Mouse (Mus musculus): ENCODE data around the gene Gm20388. TPM values are rescaled to one million over a fixed set of nuclear protein-coding genes. Genes with fewer than 3 reads are reported as not detected.

The Gm20388 gene
- polyA plus RNA-seq, 1 experiment from 2014 or later: not detected

GRCm38 (mm10) chr8:122897200-122897599 lies 2986.6 kb downstream of the Gm20388 start:
- no peak for ATAC-seq (ENCODE audit: insufficient number of reproducible peaks, insufficient read depth, low FRiP score, low read depth)

GRCm38 (mm10) chr8:122898018-122898417 lies 2987.4 kb downstream of the Gm20388 start:
- no peaks in the 10 kb centered on the region for H3K9me3 ChIP-seq (ENCODE audit: control insufficient read depth, low read length)
- H3K4me3 ChIP-seq (ENCODE audit: control insufficient read depth in 1 of 2, insufficient read depth in 1 of 2, low read depth in 1 of 2, low read length in 2 of 2): no peak overlapping the region
- peaks cover 6 to 25% of the 10 kb centered on the region in 2 experiments; a peak in 3 of 4 replicates for H3K4me1 ChIP-seq (ENCODE audit: control insufficient read depth in 2 of 2, insufficient read depth in 2 of 2, low read length in 2 of 2)
- WGBS: 47% methylated on average over 4 of the region's 4 CpGs
- H3K9ac ChIP-seq (ENCODE audit: low read length): no peak overlapping the region
- no peak overlapping the region for H3K4me2 ChIP-seq (ENCODE audit: low read length)
- no peaks in the 10 kb centered on the region for H3K27me3 ChIP-seq (ENCODE audit: control insufficient read depth, insufficient read depth, low read length)
- no peak overlapping the region for H3K27ac ChIP-seq (replicated peaks in 1 of 2; ENCODE audit: control insufficient read depth in 1 of 2, insufficient read depth in 1 of 2, low read depth in 2 of 2, low read length in 2 of 2)
- no peak for ATAC-seq (ENCODE audit: insufficient number of reproducible peaks, insufficient read depth, low FRiP score, low read depth)
- peaks cover 75% of the 10 kb centered on the region for H3K36me3 ChIP-seq (ENCODE audit: control insufficient read depth, insufficient read depth, low read length)

More at GRCm38 (mm10) chr8:122897200-122897599, 2986.6 kb downstream of the Gm20388 start:
- Histone ChIP-seq H3K4me1 (ENCODE audit: control insufficient read depth in 2 of 2, insufficient read depth in 2 of 2, low read length in 2 of 2) (peaks cover 6 to 17% of the 10 kb centered on the region in 2 experiments; a peak in 3 of 4 replicates), H3K27ac (replicated peaks in 1 of 2; ENCODE audit: control insufficient read depth in 1 of 2, insufficient read depth in 1 of 2, low read depth in 2 of 2, low read length in 2 of 2) (no peak overlapping the region), H3K36me3 (ENCODE audit: control insufficient read depth, insufficient read depth, low read length) (peaks cover 83% of the 10 kb centered on the region), H3K4me2 (ENCODE audit: low read length) (no peak overlapping the region), H3K4me3 (ENCODE audit: control insufficient read depth in 1 of 2, insufficient read depth in 1 of 2, low read depth in 1 of 2, low read length in 2 of 2) (no peak overlapping the region), H3K27me3 (ENCODE audit: control insufficient read depth, insufficient read depth, low read length) (no peaks in the 10 kb centered on the region), H3K9ac (ENCODE audit: low read length) (no peak overlapping the region), H3K9me3 (ENCODE audit: control insufficient read depth, low read length) (no peaks in the 10 kb centered on the region)
- WGBS: 77% methylated on average over 8 of the region's 8 CpGs

GRCm38 (mm10) chr8:122898473-122898872 lies 2987.8 kb downstream of the Gm20388 start:
- Histone ChIP-seq H3K9ac (ENCODE audit: low read length) (no peak overlapping the region), H3K9me3 (ENCODE audit: control insufficient read depth, low read length) (no peaks in the 10 kb centered on the region), H3K4me2 (ENCODE audit: low read length) (no peak overlapping the region), H3K27me3 (ENCODE audit: control insufficient read depth, insufficient read depth, low read length) (no peaks in the 10 kb centered on the region), H3K4me3 (ENCODE audit: control insufficient read depth in 1 of 2, insufficient read depth in 1 of 2, low read depth in 1 of 2, low read length in 2 of 2) (no peak overlapping the region), H3K36me3 (ENCODE audit: control insufficient read depth, insufficient read depth, low read length) (peaks cover 70% of the 10 kb centered on the region), H3K4me1 (ENCODE audit: control insufficient read depth in 2 of 2, insufficient read depth in 2 of 2, low read length in 2 of 2) (peaks cover 6 to 27% of the 10 kb centered on the region in 2 experiments; a peak in 3 of 4 replicates), H3K27ac (replicated peaks in 1 of 2; ENCODE audit: control insufficient read depth in 1 of 2, insufficient read depth in 1 of 2, low read depth in 2 of 2, low read length in 2 of 2) (no peak overlapping the region)
- WGBS: 90% methylated on average over 12 of the region's 12 CpGs
- ATAC-seq (ENCODE audit: insufficient number of reproducible peaks, insufficient read depth, low FRiP score, low read depth): no peak

- Histone ChIP-seq H3K9me3 (ENCODE audit: control insufficient read depth, low read length) (no peaks in the 10 kb centered on the region), H3K4me2 (ENCODE audit: low read length) (no peak overlapping the region), H3K27me3 (ENCODE audit: control insufficient read depth, insufficient read depth, low read length) (no peaks in the 10 kb centered on the region), H3K9ac (ENCODE audit: low read length) (no peak overlapping the region), H3K36me3 (ENCODE audit: control insufficient read depth, insufficient read depth, low read length) (peaks cover 64% of the 10 kb centered on the region), H3K4me1 (ENCODE audit: control insufficient read depth in 2 of 2, insufficient read depth in 2 of 2, low read length in 2 of 2) (peaks cover 6 to 27% of the 10 kb centered on the region in 2 experiments; a peak in 3 of 4 replicates), H3K4me3 (ENCODE audit: control insufficient read depth in 1 of 2, insufficient read depth in 1 of 2, low read depth in 1 of 2, low read length in 2 of 2) (no peak overlapping the region), H3K27ac (replicated peaks in 1 of 2; ENCODE audit: control insufficient read depth in 1 of 2, insufficient read depth in 1 of 2, low read depth in 2 of 2, low read length in 2 of 2) (no peak overlapping the region)
- peak; percentile 63; the same call in 1 of the 2 replicates for ATAC-seq (ENCODE audit: insufficient number of reproducible peaks, insufficient read depth, low FRiP score, low read depth)
- WGBS: 40% methylated on average over 5 of the region's 5 CpGs
Measured at GRCm38 (mm10) chr8:122899085-122899484, 2988.4 kb downstream of the Gm20388 start.

- Histone ChIP-seq H3K27ac (replicated peaks in 1 of 2; ENCODE audit: control insufficient read depth in 1 of 2, insufficient read depth in 1 of 2, low read depth in 2 of 2, low read length in 2 of 2) (no peak overlapping the region), H3K36me3 (ENCODE audit: control insufficient read depth, insufficient read depth, low read length) (peaks cover 40% of the 10 kb centered on the region), H3K4me3 (ENCODE audit: control insufficient read depth in 1 of 2, insufficient read depth in 1 of 2, low read depth in 1 of 2, low read length in 2 of 2) (no peak overlapping the region), H3K9ac (ENCODE audit: low read length) (no peak overlapping the region), H3K4me1 (ENCODE audit: control insufficient read depth in 2 of 2, insufficient read depth in 2 of 2, low read length in 2 of 2) (peaks cover 10 to 35% of the 10 kb centered on the region in 2 experiments), H3K27me3 (ENCODE audit: control insufficient read depth, insufficient read depth, low read length) (no peaks in the 10 kb centered on the region), H3K9me3 (ENCODE audit: control insufficient read depth, low read length) (no peaks in the 10 kb centered on the region), H3K4me2 (ENCODE audit: low read length) (no peak overlapping the region)
- no peak for ATAC-seq (ENCODE audit: insufficient number of reproducible peaks, insufficient read depth, low FRiP score, low read depth)
- 91% methylated on average over 7 of the region's 7 CpGs for WGBS
Measured at GRCm38 (mm10) chr8:122901476-122901875, 2990.8 kb downstream of the Gm20388 start.

GRCm38 (mm10) chr8:122901892-122902515 lies 2991.4 kb downstream of the Gm20388 start:
- no peaks in the 10 kb centered on the region for H3K27me3 ChIP-seq (ENCODE audit: control insufficient read depth, insufficient read depth, low read length)
- ATAC-seq (ENCODE audit: insufficient number of reproducible peaks, insufficient read depth, low FRiP score, low read depth): no peak
- H3K27ac ChIP-seq (replicated peaks in 1 of 2; ENCODE audit: control insufficient read depth in 1 of 2, insufficient read depth in 1 of 2, low read depth in 2 of 2, low read length in 2 of 2): no peak overlapping the region
- H3K9ac ChIP-seq (ENCODE audit: low read length): no peak overlapping the region
- no peaks in the 10 kb centered on the region for H3K9me3 ChIP-seq (ENCODE audit: control insufficient read depth, low read length)
- peaks cover 37% of the 10 kb centered on the region for H3K36me3 ChIP-seq (ENCODE audit: control insufficient read depth, insufficient read depth, low read length)
- WGBS: 75% methylated on average over 8 of the region's 8 CpGs
- peaks cover 10 to 35% of the 10 kb centered on the region in 2 experiments for H3K4me1 ChIP-seq (ENCODE audit: control insufficient read depth in 2 of 2, insufficient read depth in 2 of 2, low read length in 2 of 2)
- no peak overlapping the region for H3K4me3 ChIP-seq (ENCODE audit: control insufficient read depth in 1 of 2, insufficient read depth in 1 of 2, low read depth in 1 of 2, low read length in 2 of 2)
- H3K4me2 ChIP-seq (ENCODE audit: low read length): no peak overlapping the region

GRCm38 (mm10) chr8:122902581-122902980 lies 2991.9 kb downstream of the Gm20388 start:
- Histone ChIP-seq H3K4me1 (ENCODE audit: control insufficient read depth in 2 of 2, insufficient read depth in 2 of 2, low read length in 2 of 2) (peaks cover 10 to 35% of the 10 kb centered on the region in 2 experiments), H3K4me3 (ENCODE audit: control insufficient read depth in 1 of 2, insufficient read depth in 1 of 2, low read depth in 1 of 2, low read length in 2 of 2) (no peak overlapping the region), H3K4me2 (ENCODE audit: low read length) (no peak overlapping the region), H3K9me3 (ENCODE audit: control insufficient read depth, low read length) (no peaks in the 10 kb centered on the region), H3K27ac (replicated peaks in 1 of 2; ENCODE audit: control insufficient read depth in 1 of 2, insufficient read depth in 1 of 2, low read depth in 2 of 2, low read length in 2 of 2) (no peak overlapping the region), H3K36me3 (ENCODE audit: control insufficient read depth, insufficient read depth, low read length) (peaks cover 37% of the 10 kb centered on the region), H3K9ac (ENCODE audit: low read length) (no peak overlapping the region), H3K27me3 (ENCODE audit: control insufficient read depth, insufficient read depth, low read length) (no peaks in the 10 kb centered on the region)
- no peak for ATAC-seq (ENCODE audit: insufficient number of reproducible peaks, insufficient read depth, low FRiP score, low read depth)
- 58% methylated on average over 3 of the region's 3 CpGs for WGBS

GRCm38 (mm10) chr8:122903002-122903401 lies 2992.4 kb downstream of the Gm20388 start:
- WGBS: 90% methylated on average over 5 of the region's 5 CpGs
- Histone ChIP-seq H3K36me3 (ENCODE audit: control insufficient read depth, insufficient read depth, low read length) (peaks cover 37% of the 10 kb centered on the region), H3K9ac (ENCODE audit: low read length) (no peak overlapping the region), H3K4me2 (ENCODE audit: low read length) (no peak overlapping the region), H3K27ac (replicated peaks in 1 of 2; ENCODE audit: control insufficient read depth in 1 of 2, insufficient read depth in 1 of 2, low read depth in 2 of 2, low read length in 2 of 2) (no peak overlapping the region), H3K27me3 (ENCODE audit: control insufficient read depth, insufficient read depth, low read length) (no peaks in the 10 kb centered on the region), H3K4me3 (ENCODE audit: control insufficient read depth in 1 of 2, insufficient read depth in 1 of 2, low read depth in 1 of 2, low read length in 2 of 2) (no peak overlapping the region), H3K9me3 (ENCODE audit: control insufficient read depth, low read length) (no peaks in the 10 kb centered on the region), H3K4me1 (ENCODE audit: control insufficient read depth in 2 of 2, insufficient read depth in 2 of 2, low read length in 2 of 2) (peaks cover 10 to 35% of the 10 kb centered on the region in 2 experiments)
- ATAC-seq (ENCODE audit: insufficient number of reproducible peaks, insufficient read depth, low FRiP score, low read depth): no peak

Data from heart, embryonic 14.5 days (tissue).